Mouse (Mus musculus): ENCODE measurements around the gene Sf3b2.

The Sf3b2 gene

GRCm38 (mm10) chr19:5294972-5295735 is at the start of gene Sf3b2:
TSS of gene Sf3b2 (minus strand) at chr19:5295455.
- DNase-seq (ENCODE audit: low read depth, low spot score): peak; percentile 99

GRCm38 (mm10) chr19:5341360-5341759 is 46.1 kb upstream of the Sf3b2 start:
- no peak for DNase-seq (ENCODE audit: low read depth, low spot score)

GRCm38 (mm10) chr19:5337975-5338374 is 42.7 kb upstream of the Sf3b2 start:
- peak; percentile 58 for DNase-seq (ENCODE audit: low read depth, low spot score)

GRCm38 (mm10) chr19:5335441-5335840 is 40.2 kb upstream of the Sf3b2 start, which contains the start of gene Catsper1:
TSS of gene Catsper1 (plus strand) at chr19:5335741.
- no peak for DNase-seq (ENCODE audit: low read depth, low spot score)

- DNase-seq (ENCODE audit: low read depth, low spot score): no peak
Observed at GRCm38 (mm10) chr19:5334741-5335140, 39.5 kb upstream of the Sf3b2 start.

GRCm38 (mm10) chr19:5327970-5328369 is 32.7 kb upstream of the Sf3b2 start:
- no peak for DNase-seq (ENCODE audit: low read depth, low spot score)

GRCm38 (mm10) chr19:5323801-5324200 is 28.5 kb upstream of the Sf3b2 start:
- no peak for DNase-seq (ENCODE audit: low read depth, low spot score)

GRCm38 (mm10) chr19:5313189-5313588 is 17.9 kb upstream of the Sf3b2 start:
- no peak for DNase-seq (ENCODE audit: low read depth, low spot score)

- DNase-seq (ENCODE audit: low read depth, low spot score): peak; percentile 61
Observed at GRCm38 (mm10) chr19:5309025-5309424, 13.8 kb upstream of the Sf3b2 start.

- DNase-seq (ENCODE audit: low read depth, low spot score): no peak
Observed at GRCm38 (mm10) chr19:5306968-5307734, 11.9 kb upstream of the Sf3b2 start.

GRCm38 (mm10) chr19:5306279-5306678 is 11.0 kb upstream of the Sf3b2 start:
- DNase-seq (ENCODE audit: low read depth, low spot score): no peak

GRCm38 (mm10) chr19:5302455-5302854 is 7.2 kb upstream of the Sf3b2 start:
- no peak for DNase-seq (ENCODE audit: low read depth, low spot score)

GRCm38 (mm10) chr19:5300588-5300987 is 5.3 kb upstream of the Sf3b2 start:
- DNase-seq (ENCODE audit: low read depth, low spot score): no peak

- DNase-seq (ENCODE audit: low read depth, low spot score): no peak
Observed at GRCm38 (mm10) chr19:5297903-5298800, 2.9 kb upstream of the Sf3b2 start, which contains the start of gene Gal3st3. TSS of gene Gal3st3 (plus strand) at chr19:5298331.

- no peak for DNase-seq (ENCODE audit: low read depth, low spot score)
Observed at GRCm38 (mm10) chr19:5296630-5297029, 1.4 kb upstream of the Sf3b2 start.

GRCm38 (mm10) chr19:5295736-5296075 is 451 bp upstream of the Sf3b2 start:
- no peak for DNase-seq (ENCODE audit: low read depth, low spot score)

GRCm38 (mm10) chr19:5278381-5278780 is 16.9 kb downstream of the Sf3b2 start:
- DNase-seq (ENCODE audit: low read depth, low spot score): no peak

GRCm38 (mm10) chr19:5277140-5277539 is 18.1 kb downstream of the Sf3b2 start:
- no peak for DNase-seq (ENCODE audit: low read depth, low spot score)

- DNase-seq (ENCODE audit: low read depth, low spot score): no peak
Observed at GRCm38 (mm10) chr19:5276531-5276930, 18.7 kb downstream of the Sf3b2 start.

GRCm38 (mm10) chr19:5275736-5276135 is 19.5 kb downstream of the Sf3b2 start:
- DNase-seq (ENCODE audit: low read depth, low spot score): no peak

GRCm38 (mm10) chr19:5274641-5275040 is 20.6 kb downstream of the Sf3b2 start:
- DNase-seq (ENCODE audit: low read depth, low spot score): no peak

GRCm38 (mm10) chr19:5273916-5274315 is 21.3 kb downstream of the Sf3b2 start:
- no peak for DNase-seq (ENCODE audit: low read depth, low spot score)

Data from retina, postnatal 7 days (tissue).